Mouse (Mus musculus) hindbrain, postnatal 0 days (tissue): Measurements from ENCODE around the gene Proser1. TPM values are rescaled to one million over a fixed set of nuclear protein-coding genes. Genes with fewer than 3 reads are reported as not detected.
A peak's percentile ranks its signal among the peaks of the same experiment; 100 is the strongest.

Experiments
- ATAC-seq: fragments of 200-750 bp; cut with Nextera tagmentation; 2 replicates; pipeline ENCODE4 v1.8.0; 2017; ENCODE audit warnings: mild to moderate bottlenecking, moderate TSS enrichment, moderate library complexity
- DNase-seq: peaks from one replicate; pipeline ENCODE4 v3.0.0-alpha.2; 2015; ENCODE audit warnings: low spot score
- H3K27ac ChIP-seq: fragments of 300-500 bp; sonication (generic); 2 replicates; pipeline ENCODE4 v1.5.1; 2014; ENCODE audit warnings: mild to moderate bottlenecking
- H3K27me3 ChIP-seq: fragments of 300-500 bp; sonication (generic); 2 replicates; pipeline ENCODE4 v1.6.1; 2014; ENCODE audit warnings: low read length, mixed read lengths; ENCODE audit not compliant: insufficient read depth
- H3K36me3 ChIP-seq: fragments of 300-500 bp; sonication (generic); 2 replicates; pipeline ENCODE4 v1.6.1; 2014; ENCODE audit warnings: low read length, mixed read lengths; ENCODE audit not compliant: insufficient read depth
- H3K4me1 ChIP-seq: fragments of 300-500 bp; sonication (generic); 2 replicates; pipeline ENCODE4 v1.6.1; 2014; ENCODE audit warnings: antibody characterized with exemption, low read length, mixed read lengths; ENCODE audit not compliant: insufficient read depth
- H3K4me2 ChIP-seq: fragments of 300-500 bp; sonication (generic); 2 replicates; pipeline ENCODE4 v1.6.1; 2014; ENCODE audit warnings: low read depth, mild to moderate bottlenecking, low read length, moderate library complexity, mixed read lengths
- H3K4me3 ChIP-seq: fragments of 300-500 bp; sonication (generic); 2 replicates; pipeline ENCODE4 v1.5.1; 2014; ENCODE audit warnings: low read length
- H3K9ac ChIP-seq: fragments of 300-500 bp; sonication (generic); replicated peaks from 2 replicates; pipeline ENCODE4 v1.6.1; 2014; ENCODE audit warnings: mild to moderate bottlenecking, low read length, moderate library complexity, mixed read lengths
- H3K9me3 ChIP-seq: fragments of 300-500 bp; sonication (generic); 2 replicates; pipeline ENCODE4 v1.6.1; 2016; ENCODE audit warnings: low read length, mixed read lengths
- CTCF ChIP-seq: IDR thresholded peaks from 2 replicates; pipeline ENCODE4 v1.5.1; 2016; ENCODE audit warnings: antibody characterized with exemption, control low read depth, low read depth
- WGBS: fragments of 180-500 bp; shearing (Covaris S2); extraction: QIAGEN DNeasy Blood & Tissue Kit; methylation state at CpG from one replicate; pipeline ENCODE4 v1.1.7; 2014; 5-methylcytosine and 5-hydroxymethylcytosine counted together
- polyA plus RNA-seq: library from polyadenylated mRNA; unstranded; fragments of >200 nt; fragmentation: Nextera tagmentation; extraction: Ambion mirVana; gene quantifications from 2 replicates; pipeline ENCODE4 v1.2.1, GENCODE M21; 2015
- total RNA-seq: library from RNA; depleted of rRNA; stranded (reverse); fragments of >200 nt; gene quantifications from 2 replicates; pipeline ENCODE4 v1.2.3, GENCODE M21; 2014

The Proser1 gene
- total and polyA plus RNA-seq, 2 experiments from 2014 or later = 8.4 to 14.8 TPM

GRCm38 (mm10) chr3:53486996-53487576 is 23.6 kb downstream of the Proser1 start:
- Histone ChIP-seq H3K36me3 (no peaks in the 10 kb centered on the region; the same call in 1 of the 2 replicates), H3K9me3 (no peaks in the 10 kb centered on the region), H3K9ac (no peak overlapping the region), H3K4me1 (no peaks in the 10 kb centered on the region), H3K4me3 (no peak overlapping the region), H3K27ac (no peak overlapping the region), H3K27me3 (no peaks in the 10 kb centered on the region), H3K4me2 (no peak overlapping the region)
- DNase-seq (no peak), ATAC-seq (no peak)
- WGBS = 80% methylated on average over 9 of the region's 9 CpGs
- no peak for TF ChIP-seq CTCF

GRCm38 (mm10) chr3:53488353-53488752 is 24.9 kb downstream of the Proser1 start, which contains the start of gene Stoml3:
Stoml3 (plus strand) TSS chr3:53488653.
- Histone ChIP-seq H3K4me1 (no peaks in the 10 kb centered on the region), H3K9me3 (no peaks in the 10 kb centered on the region), H3K9ac (no peak within 1 kb of the TSS), H3K4me2 (no peak within 1 kb of the TSS), H3K36me3 (no peaks in the 10 kb centered on the region), H3K27me3 (no peaks in the 10 kb centered on the region), H3K27ac (no peak within 1 kb of the TSS), H3K4me3 (no peak within 1 kb of the TSS)
- no peak for ATAC-seq
- WGBS = 74% methylated on average over 6 of the region's 6 CpGs
- no peak for DNase-seq
- no peak for TF ChIP-seq CTCF

- H3K27ac ChIP-seq = no peak overlapping the region
- H3K4me1 ChIP-seq = no peaks in the 10 kb centered on the region
- no peak for ATAC-seq
- no peak overlapping the region for H3K4me2 ChIP-seq
- no peak overlapping the region for H3K9ac ChIP-seq
- 76% methylated on average over 6 of the region's 6 CpGs for WGBS
- H3K27me3 ChIP-seq = no peaks in the 10 kb centered on the region
- H3K9me3 ChIP-seq = no peaks in the 10 kb centered on the region
- TF ChIP-seq CTCF = no peak
- H3K36me3 ChIP-seq = no peaks in the 10 kb centered on the region
- DNase-seq = no peak
- no peak overlapping the region for H3K4me3 ChIP-seq
Measured at GRCm38 (mm10) chr3:53498351-53498905, 35.0 kb downstream of the Proser1 start.

GRCm38 (mm10) chr3:53502428-53502827 is 39.0 kb downstream of the Proser1 start:
- H3K4me3 ChIP-seq = no peak overlapping the region
- ATAC-seq = peak; percentile 74

GRCm38 (mm10) chr3:53513096-53513495 is 49.6 kb downstream of the Proser1 start:
- Histone ChIP-seq H3K27me3 (no peaks in the 10 kb centered on the region), H3K4me2 (no peak overlapping the region), H3K4me1 (no peaks in the 10 kb centered on the region), H3K27ac (no peak overlapping the region), H3K9ac (no peak overlapping the region), H3K36me3 (no peaks in the 10 kb centered on the region), H3K9me3 (no peaks in the 10 kb centered on the region), H3K4me3 (no peak overlapping the region)
- no peak for ATAC-seq
- 75% methylated on average over 5 of the region's 5 CpGs for WGBS
- no peak for DNase-seq
- no peak for TF ChIP-seq CTCF

More at GRCm38 (mm10) chr3:53502428-53502827, 39.0 kb downstream of the Proser1 start:
- Histone ChIP-seq H3K9me3 (no peaks in the 10 kb centered on the region), H3K4me2 (no peak overlapping the region), H3K9ac (no peak overlapping the region), H3K27ac (no peak overlapping the region), H3K36me3 (no peaks in the 10 kb centered on the region), H3K4me1 (no peaks in the 10 kb centered on the region), H3K27me3 (no peaks in the 10 kb centered on the region)
- peak; percentile 62 for DNase-seq
- peak; percentile 82 for TF ChIP-seq CTCF
- WGBS = 53% methylated on average over 6 of the region's 6 CpGs

- no peak for TF ChIP-seq CTCF
- H3K27ac ChIP-seq = no peak overlapping the region
- H3K27me3 ChIP-seq = no peaks in the 10 kb centered on the region
- no peak overlapping the region for H3K4me2 ChIP-seq
- no peak overlapping the region for H3K9ac ChIP-seq
- H3K9me3 ChIP-seq = no peaks in the 10 kb centered on the region
- H3K4me1 ChIP-seq = no peaks in the 10 kb centered on the region
- DNase-seq (no peak), ATAC-seq (no peak)
- H3K4me3 ChIP-seq = no peak overlapping the region
- no peaks in the 10 kb centered on the region for H3K36me3 ChIP-seq
- WGBS = 68% methylated on average over 4 of the region's 4 CpGs
Measured at GRCm38 (mm10) chr3:53514221-53515065, 51.0 kb downstream of the Proser1 start.
